Mouse (Mus musculus) lung, embryonic 16.5 days (tissue): ENCODE measurements around the gene Ppfia1. TPM values are rescaled to one million over a fixed set of nuclear protein-coding genes. Genes with fewer than 3 reads are reported as not detected.
A peak's percentile ranks its signal among the peaks of the same experiment; 100 is the strongest.

Experiments used
- ATAC-seq: fragments of 200-750 bp; cut with Nextera tagmentation; 2 replicates; pipeline ENCODE4 v1.8.0; 2017; ENCODE audit warnings: low read depth, mild to moderate bottlenecking, moderate library complexity
- H3K27ac ChIP-seq: fragments of 300-500 bp; sonication (generic); 2 replicates; pipeline ENCODE4 v1.5.1; 2014; ENCODE audit warnings: mild to moderate bottlenecking, control low read depth, low read length
- H3K27me3 ChIP-seq: fragments of 300-500 bp; sonication (generic); 2 replicates; pipeline ENCODE4 v1.6.1; 2014; ENCODE audit warnings: low read depth, low read length, mixed read lengths; ENCODE audit not compliant: control insufficient read depth, insufficient read depth
- H3K36me3 ChIP-seq: fragments of 300-500 bp; sonication (generic); 2 replicates; pipeline ENCODE4 v1.6.1; 2014; ENCODE audit warnings: low read length; ENCODE audit not compliant: control insufficient read depth, insufficient read depth
- H3K4me1 ChIP-seq: fragments of 300-500 bp; sonication (generic); replicated peaks from 2 replicates; pipeline ENCODE4 v1.6.1; 2014; ENCODE audit warnings: low read length, mixed read lengths; ENCODE audit not compliant: control insufficient read depth, insufficient read depth
- H3K4me2 ChIP-seq: fragments of 300-500 bp; sonication (generic); 2 replicates; pipeline ENCODE4 v1.6.1; 2014; ENCODE audit warnings: low read depth, low read length, control low read depth
- H3K4me3 ChIP-seq: fragments of 300-500 bp; sonication (generic); 2 replicates; pipeline ENCODE4 v1.5.1; 2014; ENCODE audit warnings: mild to moderate bottlenecking, low read length, control low read depth
- H3K9ac ChIP-seq: fragments of 300-500 bp; sonication (generic); 2 replicates; pipeline ENCODE4 v1.6.1; 2014; ENCODE audit warnings: low read length, control low read depth
- H3K9me3 ChIP-seq: fragments of 300-500 bp; sonication (generic); 2 replicates; pipeline ENCODE4 v1.6.1; 2016; ENCODE audit warnings: low read length; ENCODE audit not compliant: control insufficient read depth
- WGBS: fragments of 180-500 bp; shearing (Covaris S2); extraction: QIAGEN DNeasy Blood & Tissue Kit; methylation state at CpG from one replicate; pipeline ENCODE4 v1.1.7; 2014; 5-methylcytosine and 5-hydroxymethylcytosine counted together
- polyA plus RNA-seq: library from polyadenylated mRNA; unstranded; fragments of >200 nt; fragmentation: Nextera tagmentation; extraction: Ambion mirVana; gene quantifications from 2 replicates; pipeline ENCODE4 v1.2.1, GENCODE M21; 2015

Ppfia1 gene
- polyA plus RNA-seq, 1 experiment from 2014 or later, result 25.9 TPM

DNA sequence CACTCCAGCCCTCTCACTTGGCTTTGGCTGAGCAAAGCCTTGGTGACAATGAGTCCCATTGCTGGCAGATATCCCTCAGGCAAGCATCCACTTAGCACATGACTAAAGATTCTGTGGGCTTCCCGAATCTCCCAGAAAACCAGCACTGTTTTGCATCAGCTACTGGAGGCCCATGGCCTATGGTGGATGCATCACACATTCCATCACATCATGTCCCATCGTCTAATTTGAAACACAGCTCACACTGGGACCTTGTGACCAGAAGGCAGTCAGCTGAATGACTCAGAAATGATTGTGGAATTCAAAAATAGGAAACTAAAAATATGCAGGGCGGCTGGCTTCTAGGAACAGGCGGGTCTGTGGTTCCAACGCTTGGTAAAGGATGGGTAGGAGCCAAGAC lies 24.3 kb upstream of the Ppfia1 start:
- H3K27me3 ChIP-seq, result no peaks in the 10 kb centered on the region
- no peaks in the 10 kb centered on the region for H3K9me3 ChIP-seq
- H3K4me2 ChIP-seq, result no peak overlapping the region
- 85% methylated on average over 5 of the region's 5 CpGs for WGBS
- H3K4me1 ChIP-seq, result peaks cover 12% of the 10 kb centered on the region
- H3K27ac ChIP-seq, result no peak overlapping the region
- H3K36me3 ChIP-seq, result peaks cover 5% of the 10 kb centered on the region
- no peak for ATAC-seq
- H3K4me3 ChIP-seq, result no peak overlapping the region
- no peak overlapping the region for H3K9ac ChIP-seq

DNA sequence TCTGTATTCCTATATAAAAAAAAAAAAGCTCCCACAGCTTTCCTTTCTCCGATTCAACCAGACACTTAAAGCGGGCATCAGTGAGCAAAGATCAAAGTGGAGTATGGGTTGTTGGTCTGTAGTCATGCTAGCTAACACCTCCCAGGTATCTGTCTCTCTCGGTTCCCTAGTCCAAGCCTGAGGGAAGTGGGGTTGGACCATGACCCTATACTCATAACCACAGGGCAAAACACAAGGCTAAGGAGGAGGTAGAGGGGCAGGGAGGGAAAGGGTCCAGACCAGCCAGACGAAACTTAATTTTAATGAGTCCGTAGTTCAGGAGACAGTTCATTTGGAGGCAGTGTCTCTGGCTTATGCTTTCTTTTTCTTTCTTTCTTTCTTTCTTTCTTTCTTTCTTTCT lies 18.7 kb upstream of the Ppfia1 start:
- peaks cover 5% of the 10 kb centered on the region; the same call in 1 of the 2 replicates for H3K4me1 ChIP-seq
- no peak overlapping the region for H3K4me3 ChIP-seq
- no peak overlapping the region for H3K4me2 ChIP-seq
- H3K9ac ChIP-seq, result no peak overlapping the region
- H3K36me3 ChIP-seq, result no peaks in the 10 kb centered on the region
- H3K27me3 ChIP-seq, result no peaks in the 10 kb centered on the region
- no peak overlapping the region for H3K27ac ChIP-seq
- 82% methylated on average over 5 of the region's 5 CpGs for WGBS
- H3K9me3 ChIP-seq, result no peaks in the 10 kb centered on the region
- no peak for ATAC-seq

DNA sequence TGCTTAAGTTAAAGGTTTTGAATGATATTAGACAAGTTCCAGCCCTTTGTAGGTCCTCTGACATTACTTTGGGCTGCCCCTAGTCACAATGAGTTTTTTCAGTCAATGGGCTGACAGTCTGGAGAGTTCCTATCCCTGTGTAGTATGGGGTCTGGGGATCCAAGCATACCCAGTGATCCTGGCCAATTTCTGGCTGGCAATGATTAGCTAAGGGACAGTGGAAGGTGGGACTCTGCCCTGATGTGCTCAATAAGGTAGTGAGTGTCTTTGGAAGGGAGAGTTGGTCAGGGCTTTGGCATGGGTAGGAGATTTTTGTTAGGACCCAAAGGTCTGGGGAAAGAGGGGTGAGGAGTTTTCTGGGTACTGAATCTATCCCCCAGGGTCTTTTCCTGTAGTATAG lies 18.1 kb upstream of the Ppfia1 start:
- H3K9me3 ChIP-seq, result no peaks in the 10 kb centered on the region
- H3K4me1 ChIP-seq, result peaks cover 5% of the 10 kb centered on the region; the same call in 1 of the 2 replicates
- H3K27ac ChIP-seq, result no peak overlapping the region
- no peak overlapping the region for H3K4me2 ChIP-seq
- no peak for ATAC-seq
- H3K4me3 ChIP-seq, result no peak overlapping the region
- H3K36me3 ChIP-seq, result no peaks in the 10 kb centered on the region
- H3K27me3 ChIP-seq, result no peaks in the 10 kb centered on the region
- H3K9ac ChIP-seq, result no peak overlapping the region

DNA sequence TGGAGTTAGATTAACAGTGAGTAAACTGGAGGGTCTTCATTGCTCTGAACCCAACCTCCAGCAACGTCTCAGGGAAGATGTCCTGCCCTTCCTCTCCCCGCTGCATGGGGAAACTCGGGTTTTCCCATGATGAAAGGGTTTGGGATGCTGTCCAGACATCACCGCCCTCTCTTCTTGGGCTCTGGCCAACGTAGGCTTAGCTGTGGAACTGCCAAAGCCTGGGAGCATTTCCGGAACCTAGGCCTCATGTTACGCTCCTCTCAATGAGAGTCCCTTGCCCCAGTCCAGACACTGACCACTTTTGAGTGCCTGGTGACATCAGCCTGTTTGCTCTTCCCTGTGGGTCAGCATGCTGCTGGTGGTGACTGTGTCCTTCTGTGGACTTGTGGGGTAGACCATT lies 15.9 kb upstream of the Ppfia1 start:
- Histone ChIP-seq H3K4me1 (peaks cover 6% of the 10 kb centered on the region; the same call in 1 of the 2 replicates), H3K4me3 (no peak overlapping the region), H3K36me3 (no peaks in the 10 kb centered on the region), H3K27me3 (no peaks in the 10 kb centered on the region), H3K27ac (peak overlapping the region; percentile 41; the same call in 1 of the 2 replicates), H3K9me3 (no peaks in the 10 kb centered on the region), H3K4me2 (no peak overlapping the region), H3K9ac (no peak overlapping the region)
- 38% methylated on average over 7 of the region's 7 CpGs for WGBS
- peak; percentile 80 for ATAC-seq

DNA sequence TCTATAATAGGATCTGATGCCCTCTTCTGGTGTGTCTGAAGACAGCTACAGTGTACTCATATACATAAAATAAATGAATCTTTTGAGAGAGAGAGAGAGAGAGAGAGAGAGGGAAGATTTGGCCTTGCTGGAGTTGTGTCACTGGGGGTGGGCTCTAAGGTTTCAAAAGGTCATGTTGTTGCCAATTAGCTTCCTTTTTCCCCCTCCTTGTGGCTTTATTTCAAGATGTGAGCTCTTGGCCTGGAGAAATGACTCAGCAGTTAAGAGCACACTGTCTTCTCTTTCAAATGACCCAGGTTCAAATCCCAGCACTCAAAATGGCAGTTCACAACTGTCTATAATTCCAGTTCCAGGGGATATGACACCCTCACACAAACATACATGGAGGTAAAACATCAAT lies 14.6 kb upstream of the Ppfia1 start:
- ATAC-seq, result no peak
- no peak overlapping the region for H3K4me2 ChIP-seq
- no peaks in the 10 kb centered on the region for H3K27me3 ChIP-seq
- H3K9ac ChIP-seq, result no peak overlapping the region
- H3K36me3 ChIP-seq, result no peaks in the 10 kb centered on the region
- H3K4me3 ChIP-seq, result no peak overlapping the region
- no peaks in the 10 kb centered on the region for H3K9me3 ChIP-seq
- no peak overlapping the region for H3K27ac ChIP-seq
- H3K4me1 ChIP-seq, result peaks cover 12% of the 10 kb centered on the region

DNA sequence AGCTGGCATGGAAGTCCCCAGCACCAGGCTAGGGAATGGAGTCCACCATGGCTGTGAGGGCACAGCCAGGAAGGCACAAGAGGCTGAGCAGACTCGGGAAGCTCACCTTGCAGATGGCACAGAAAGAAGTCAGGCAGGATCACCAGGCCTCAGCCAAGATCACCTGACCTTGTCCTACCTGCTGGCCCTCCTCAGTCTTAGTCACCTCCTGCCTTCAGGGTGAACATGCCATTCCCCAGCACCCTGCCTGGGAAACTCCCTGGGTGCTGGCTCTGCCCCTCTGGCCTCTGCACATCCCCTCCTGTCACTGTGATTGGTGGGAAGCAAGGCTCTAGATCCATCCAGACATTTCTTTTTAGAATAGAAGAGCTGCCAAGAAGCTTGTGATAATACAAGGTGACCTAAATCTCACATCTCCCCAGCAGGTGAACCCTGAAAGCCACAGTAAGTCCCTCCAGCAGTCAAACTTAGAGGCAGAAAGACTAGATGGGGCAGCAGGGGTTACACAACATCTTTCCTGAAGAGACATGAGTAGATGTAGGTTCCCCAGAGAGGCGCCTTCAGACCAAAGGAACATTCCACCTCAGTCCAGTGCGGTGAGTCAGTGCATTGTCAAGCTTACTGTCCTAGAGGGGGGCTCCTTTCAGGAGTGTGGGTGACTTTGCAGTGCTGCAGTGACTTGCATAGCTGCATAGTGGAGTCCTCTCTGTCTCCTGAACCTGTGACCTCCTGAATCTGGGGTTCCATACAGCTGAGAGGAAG lies 13.6 kb upstream of the Ppfia1 start:
- WGBS, result 62% methylated on average over 3 of the region's 3 CpGs
- Histone ChIP-seq H3K27me3 (no peaks in the 10 kb centered on the region), H3K4me3 (no peak overlapping the region), H3K4me1 (peaks cover 12% of the 10 kb centered on the region), H3K9me3 (no peaks in the 10 kb centered on the region), H3K27ac (no peak overlapping the region), H3K9ac (no peak overlapping the region), H3K36me3 (no peaks in the 10 kb centered on the region), H3K4me2 (no peak overlapping the region)
- ATAC-seq, result no peak

DNA sequence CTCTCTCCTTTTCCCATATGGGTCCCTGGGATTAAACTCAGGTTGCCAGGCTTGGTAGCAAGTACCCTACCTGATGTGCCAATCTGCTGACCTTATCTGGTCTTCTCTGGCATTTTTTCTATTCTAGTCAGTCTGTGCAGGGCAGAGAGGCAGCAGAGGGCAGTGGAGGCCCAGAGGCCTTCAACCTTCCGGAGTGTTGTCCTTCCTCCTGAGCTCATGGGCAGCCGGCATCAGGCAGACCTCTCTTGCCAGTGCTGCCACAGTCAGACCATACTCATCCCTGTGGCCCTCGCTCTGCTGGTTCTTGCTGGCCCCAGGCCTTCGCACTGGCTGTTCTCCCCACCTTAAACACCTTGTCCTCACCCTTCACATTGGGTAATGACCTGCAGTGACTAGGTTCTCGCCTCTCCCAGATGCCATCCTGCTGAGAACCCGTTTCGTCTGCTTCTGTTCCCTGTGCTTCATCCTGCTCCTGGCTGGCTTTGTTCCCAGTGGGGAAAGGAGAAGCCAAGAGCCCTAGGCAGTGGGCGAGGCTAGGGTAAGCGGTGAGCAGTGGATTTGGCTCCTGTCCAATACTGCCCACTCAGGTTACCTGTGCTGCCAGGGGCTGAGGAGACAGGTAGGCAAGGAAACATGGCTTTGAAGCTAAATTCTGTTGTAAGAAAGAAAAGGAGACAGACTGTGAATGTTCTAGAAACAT lies 10.1 kb upstream of the Ppfia1 start:
- Histone ChIP-seq H3K9me3 (no peaks in the 10 kb centered on the region), H3K4me2 (no peak overlapping the region), H3K4me1 (peaks cover 7% of the 10 kb centered on the region), H3K36me3 (no peaks in the 10 kb centered on the region), H3K27ac (peak overlapping the region; percentile 35), H3K4me3 (no peak overlapping the region), H3K9ac (no peak overlapping the region), H3K27me3 (no peaks in the 10 kb centered on the region)
- 46% methylated on average over 9 of the region's 9 CpGs for WGBS
- ATAC-seq, result peak; percentile 90

DNA sequence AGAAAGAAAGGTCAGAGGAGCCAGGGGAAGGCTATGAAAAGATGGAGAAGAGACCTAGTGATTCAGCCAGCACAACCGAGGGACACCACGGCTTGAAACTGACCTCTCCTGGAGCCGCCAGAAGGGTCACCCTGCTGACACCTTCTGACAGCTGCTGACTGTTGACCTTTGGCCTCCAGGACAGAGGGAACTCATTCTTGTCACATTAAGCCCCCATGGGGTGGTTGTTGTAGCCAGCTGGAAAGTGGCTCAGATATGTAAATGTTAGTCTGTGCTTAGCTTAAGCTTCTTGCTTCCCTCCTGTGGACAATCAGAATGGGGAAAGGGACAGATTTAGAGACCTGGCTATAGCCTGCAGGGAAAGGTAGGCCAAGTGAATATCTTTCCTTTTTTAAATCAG lies 8.5 kb upstream of the Ppfia1 start:
- H3K4me3 ChIP-seq, result no peak overlapping the region
- H3K9me3 ChIP-seq, result no peaks in the 10 kb centered on the region
- H3K9ac ChIP-seq, result no peak overlapping the region
- no peaks in the 10 kb centered on the region for H3K27me3 ChIP-seq
- 16% methylated on average over 3 of the region's 3 CpGs for WGBS
- no peak for ATAC-seq
- peaks cover 7% of the 10 kb centered on the region for H3K4me1 ChIP-seq
- no peak overlapping the region for H3K27ac ChIP-seq
- H3K4me2 ChIP-seq, result no peak overlapping the region
- H3K36me3 ChIP-seq, result no peaks in the 10 kb centered on the region

DNA sequence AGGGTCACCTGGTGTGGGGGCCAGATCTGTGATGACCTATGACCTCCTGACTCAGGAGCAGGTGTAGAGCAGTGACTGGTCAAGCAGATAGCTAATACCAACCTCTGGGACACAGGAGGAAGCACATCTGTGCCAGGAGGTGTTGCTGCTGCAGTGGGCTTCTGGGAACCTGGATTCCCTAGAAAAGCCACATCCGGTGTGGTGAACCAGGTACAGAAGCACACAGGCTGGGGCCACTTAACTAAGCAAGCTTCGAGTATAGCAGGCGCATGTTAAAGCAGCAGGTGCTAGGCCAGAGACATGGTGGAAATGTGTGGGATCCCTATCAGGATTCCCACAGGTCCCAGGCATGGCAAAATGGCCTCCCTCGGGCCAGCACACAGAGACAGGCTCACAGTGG lies 7.1 kb upstream of the Ppfia1 start:
- Histone ChIP-seq H3K4me1 (peaks cover 7% of the 10 kb centered on the region), H3K4me3 (no peak overlapping the region), H3K27ac (no peak overlapping the region), H3K36me3 (no peaks in the 10 kb centered on the region), H3K4me2 (no peak overlapping the region), H3K9me3 (no peaks in the 10 kb centered on the region), H3K27me3 (no peaks in the 10 kb centered on the region), H3K9ac (no peak overlapping the region)
- ATAC-seq, result no peak
- 84% methylated on average over 4 of the region's 4 CpGs for WGBS
